Mouse (Mus musculus): Measurements from ENCODE around the gene Tspan33. TPM values are rescaled to one million over a fixed set of nuclear protein-coding genes. Genes with fewer than 3 reads are reported as not detected.
"Not testable (repeated sequence)": the region's sequence is repeated elsewhere in the genome, so short reads cannot be mapped to it uniquely, and the experiment has no call there.

The Tspan33 gene
- polyA plus RNA-seq, 1 experiment from 2014 or later = 12.1 TPM

- Histone ChIP-seq H3K27me3 (ENCODE audit: control insufficient read depth, insufficient read depth, low read length) (no peaks in the 10 kb centered on the region), H3K4me2 (no peak overlapping the region), H3K4me3 (ENCODE audit: low read depth, low read length) (no peak overlapping the region), H3K4me1 (ENCODE audit: control insufficient read depth, insufficient read depth, low read length) (no peaks in the 10 kb centered on the region), H3K9me3 (replicated peaks; ENCODE audit: control insufficient read depth, low read length) (peaks cover 6% of the 10 kb centered on the region), H3K27ac (ENCODE audit: low read depth, low read length) (no peak overlapping the region), H3K9ac (ENCODE audit: low read depth, low read length) (no peak overlapping the region), H3K36me3 (ENCODE audit: control insufficient read depth, insufficient read depth, low read length) (peaks cover 14% of the 10 kb centered on the region)
- 89% methylated on average over 11 of the region's 11 CpGs for whole genome bisulfite sequencing (ENCODE audit: insufficient replicate concordance)
- ATAC-seq (replicated peaks; ENCODE audit: insufficient number of reproducible peaks, low FRiP score, low TSS enrichment) = no peak
These were observed 59.3 kb downstream of the Tspan33 start for GRCm38 (mm10) chr6:29753336-29753735.

- WGBS (ENCODE audit: insufficient replicate concordance) = 86% methylated on average over 5 of the region's 5 CpGs
- no peak overlapping the region for H3K9ac ChIP-seq (ENCODE audit: low read depth, low read length)
- no peak overlapping the region for H3K4me2 ChIP-seq
- ATAC-seq (replicated peaks; ENCODE audit: insufficient number of reproducible peaks, low FRiP score, low TSS enrichment) = no peak
- H3K4me3 ChIP-seq (ENCODE audit: low read depth, low read length) = no peak overlapping the region
- H3K4me1 ChIP-seq (ENCODE audit: control insufficient read depth, insufficient read depth, low read length) = no peaks in the 10 kb centered on the region
- no peaks in the 10 kb centered on the region for H3K9me3 ChIP-seq (replicated peaks; ENCODE audit: control insufficient read depth, low read length)
- no peaks in the 10 kb centered on the region for H3K27me3 ChIP-seq (ENCODE audit: control insufficient read depth, insufficient read depth, low read length)
- peaks cover 20% of the 10 kb centered on the region for H3K36me3 ChIP-seq (ENCODE audit: control insufficient read depth, insufficient read depth, low read length)
- no peak overlapping the region for H3K27ac ChIP-seq (ENCODE audit: low read depth, low read length)
These were observed 62.0 kb downstream of the Tspan33 start for GRCm38 (mm10) chr6:29756001-29756400.

GRCm38 (mm10) chr6:29756476-29756875, 62.5 kb downstream of the Tspan33 start:
- Histone ChIP-seq H3K27ac (ENCODE audit: low read depth, low read length) (no peak overlapping the region), H3K4me2 (no peak overlapping the region), H3K9me3 (replicated peaks; ENCODE audit: control insufficient read depth, low read length) (no peaks in the 10 kb centered on the region), H3K4me1 (ENCODE audit: control insufficient read depth, insufficient read depth, low read length) (no peaks in the 10 kb centered on the region), H3K9ac (ENCODE audit: low read depth, low read length) (no peak overlapping the region), H3K36me3 (ENCODE audit: control insufficient read depth, insufficient read depth, low read length) (peaks cover 20% of the 10 kb centered on the region), H3K4me3 (ENCODE audit: low read depth, low read length) (no peak overlapping the region), H3K27me3 (ENCODE audit: control insufficient read depth, insufficient read depth, low read length) (no peaks in the 10 kb centered on the region)
- WGBS (ENCODE audit: insufficient replicate concordance) = 88% methylated on average over 4 of the region's 4 CpGs
- no peak for ATAC-seq (replicated peaks; ENCODE audit: insufficient number of reproducible peaks, low FRiP score, low TSS enrichment)

GRCm38 (mm10) chr6:29758417-29758816, 64.4 kb downstream of the Tspan33 start:
- ATAC-seq (replicated peaks; ENCODE audit: insufficient number of reproducible peaks, low FRiP score, low TSS enrichment) = no peak
- H3K4me1 ChIP-seq (ENCODE audit: control insufficient read depth, insufficient read depth, low read length) = no peaks in the 10 kb centered on the region
- H3K36me3 ChIP-seq (ENCODE audit: control insufficient read depth, insufficient read depth, low read length) = peaks cover 19% of the 10 kb centered on the region
- no peak overlapping the region for H3K27ac ChIP-seq (ENCODE audit: low read depth, low read length)
- no peak overlapping the region for H3K4me2 ChIP-seq
- WGBS (ENCODE audit: insufficient replicate concordance) = 40% methylated on average over 4 of the region's 4 CpGs
- H3K4me3 ChIP-seq (ENCODE audit: low read depth, low read length) = no peak overlapping the region
- H3K9ac ChIP-seq (ENCODE audit: low read depth, low read length) = no peak overlapping the region
- H3K27me3 ChIP-seq (ENCODE audit: control insufficient read depth, insufficient read depth, low read length) = no peaks in the 10 kb centered on the region
- no peaks in the 10 kb centered on the region for H3K9me3 ChIP-seq (replicated peaks; ENCODE audit: control insufficient read depth, low read length)

GRCm38 (mm10) chr6:29759012-29759679, 65.1 kb downstream of the Tspan33 start:
- no peaks in the 10 kb centered on the region for H3K9me3 ChIP-seq (replicated peaks; ENCODE audit: control insufficient read depth, low read length)
- no peak overlapping the region for H3K4me2 ChIP-seq
- H3K9ac ChIP-seq (ENCODE audit: low read depth, low read length) = no peak overlapping the region
- WGBS (ENCODE audit: insufficient replicate concordance) = 80% methylated on average over 13 of the region's 13 CpGs
- ATAC-seq (replicated peaks; ENCODE audit: insufficient number of reproducible peaks, low FRiP score, low TSS enrichment) = no peak
- peaks cover 16% of the 10 kb centered on the region for H3K36me3 ChIP-seq (ENCODE audit: control insufficient read depth, insufficient read depth, low read length)
- no peak overlapping the region for H3K27ac ChIP-seq (ENCODE audit: low read depth, low read length)
- H3K4me1 ChIP-seq (ENCODE audit: control insufficient read depth, insufficient read depth, low read length) = no peaks in the 10 kb centered on the region
- no peaks in the 10 kb centered on the region for H3K27me3 ChIP-seq (ENCODE audit: control insufficient read depth, insufficient read depth, low read length)
- no peak overlapping the region for H3K4me3 ChIP-seq (ENCODE audit: low read depth, low read length)

- H3K4me2 ChIP-seq; H3K27ac ChIP-seq (ENCODE audit: low read depth, low read length); ATAC-seq (replicated peaks; ENCODE audit: insufficient number of reproducible peaks, low FRiP score, low TSS enrichment); H3K4me3 ChIP-seq (ENCODE audit: low read depth, low read length); H3K9me3 ChIP-seq (replicated peaks; ENCODE audit: control insufficient read depth, low read length); H3K9ac ChIP-seq (ENCODE audit: low read depth, low read length); H3K27me3 ChIP-seq (ENCODE audit: control insufficient read depth, insufficient read depth, low read length); H3K4me1 ChIP-seq (ENCODE audit: control insufficient read depth, insufficient read depth, low read length): not testable (repeated sequence)
- WGBS (ENCODE audit: insufficient replicate concordance) = 84% methylated on average over 2 of the region's 2 CpGs
- H3K36me3 ChIP-seq (ENCODE audit: control insufficient read depth, insufficient read depth, low read length) = peaks cover 12% of the 10 kb centered on the region
These were observed 66.4 kb downstream of the Tspan33 start for GRCm38 (mm10) chr6:29760397-29760796.

- no peak overlapping the region for H3K4me3 ChIP-seq (ENCODE audit: low read depth, low read length)
- WGBS (ENCODE audit: insufficient replicate concordance) = 88% methylated on average over 4 of the region's 4 CpGs
- no peaks in the 10 kb centered on the region for H3K27me3 ChIP-seq (ENCODE audit: control insufficient read depth, insufficient read depth, low read length)
- ATAC-seq (replicated peaks; ENCODE audit: insufficient number of reproducible peaks, low FRiP score, low TSS enrichment) = no peak
- no peak overlapping the region for H3K4me2 ChIP-seq
- H3K9me3 ChIP-seq (replicated peaks; ENCODE audit: control insufficient read depth, low read length) = no peaks in the 10 kb centered on the region
- peaks cover 9% of the 10 kb centered on the region for H3K36me3 ChIP-seq (ENCODE audit: control insufficient read depth, insufficient read depth, low read length)
- H3K9ac ChIP-seq (ENCODE audit: low read depth, low read length) = no peak overlapping the region
- H3K27ac ChIP-seq (ENCODE audit: low read depth, low read length) = no peak overlapping the region
- H3K4me1 ChIP-seq (ENCODE audit: control insufficient read depth, insufficient read depth, low read length) = no peaks in the 10 kb centered on the region
These were observed 67.3 kb downstream of the Tspan33 start for GRCm38 (mm10) chr6:29761282-29761681.

- 61% methylated on average over 4 of the region's 4 CpGs for WGBS (ENCODE audit: insufficient replicate concordance)
- H3K4me1 ChIP-seq (ENCODE audit: control insufficient read depth, insufficient read depth, low read length) = no peaks in the 10 kb centered on the region
These were observed 68.5 kb downstream of the Tspan33 start for GRCm38 (mm10) chr6:29762524-29762923.

GRCm38 (mm10) chr6:29766874-29767273, 72.9 kb downstream of the Tspan33 start:
- Histone ChIP-seq H3K9ac (ENCODE audit: low read depth, low read length) (no peak overlapping the region), H3K36me3 (ENCODE audit: control insufficient read depth, insufficient read depth, low read length) (no peaks in the 10 kb centered on the region), H3K4me2 (no peak overlapping the region), H3K27ac (ENCODE audit: low read depth, low read length) (no peak overlapping the region), H3K9me3 (replicated peaks; ENCODE audit: control insufficient read depth, low read length) (no peaks in the 10 kb centered on the region), H3K27me3 (ENCODE audit: control insufficient read depth, insufficient read depth, low read length) (no peaks in the 10 kb centered on the region), H3K4me1 (ENCODE audit: control insufficient read depth, insufficient read depth, low read length) (peaks cover 6% of the 10 kb centered on the region; the same call in 1 of the 2 replicates), H3K4me3 (ENCODE audit: low read depth, low read length) (no peak overlapping the region)
- 84% methylated on average over 2 of the region's 2 CpGs for WGBS (ENCODE audit: insufficient replicate concordance)
- no peak for ATAC-seq (replicated peaks; ENCODE audit: insufficient number of reproducible peaks, low FRiP score, low TSS enrichment)

More at GRCm38 (mm10) chr6:29762524-29762923, 68.5 kb downstream of the Tspan33 start:
- no peak for ATAC-seq (replicated peaks; ENCODE audit: insufficient number of reproducible peaks, low FRiP score, low TSS enrichment)
- no peak overlapping the region for H3K4me2 ChIP-seq
- H3K9me3 ChIP-seq (replicated peaks; ENCODE audit: control insufficient read depth, low read length) = no peaks in the 10 kb centered on the region
- H3K27ac ChIP-seq (ENCODE audit: low read depth, low read length) = no peak overlapping the region
- H3K9ac ChIP-seq (ENCODE audit: low read depth, low read length) = no peak overlapping the region
- no peak overlapping the region for H3K4me3 ChIP-seq (ENCODE audit: low read depth, low read length)
- no peaks in the 10 kb centered on the region for H3K27me3 ChIP-seq (ENCODE audit: control insufficient read depth, insufficient read depth, low read length)
- H3K36me3 ChIP-seq (ENCODE audit: control insufficient read depth, insufficient read depth, low read length) = peaks cover 7% of the 10 kb centered on the region

Measured in heart, embryonic 11.5 days (tissue).